26 mouse cellular contexts compared by ENCODE assay signal in genomic region chr1:185401615-185402014, GRCm38 (mm10). TPM values are rescaled to one million over a fixed set of nuclear protein-coding genes. Genes with fewer than 3 reads are reported as not detected.
DNase-seq lines count a peak whose midpoint lies in the region; ATAC-seq lines count a peak whose summit lies in the region.
"Had no signal": no experiment of that assay in that cellular context is flagged by ENCODE, and none has a peak within 500 bp of the region (broad histone marks: within the 10 kb centered on the region; RNA-seq: fewer than 3 reads in every experiment).

No protein-coding gene starts in this region.

- peaks cover 6% of the 10 kb centered on the region for H3K36me3 ChIP-seq in midbrain, embryonic 11.5 days (ENCODE audit: control insufficient read depth, insufficient read depth, low read length)

- no peaks in the 10 kb centered on the region for H3K4me1 ChIP-seq in midbrain, embryonic 11.5 days (ENCODE audit: control insufficient read depth, insufficient read depth, low read length)
- H3K4me1 ChIP-seq: embryonic facial prominence, embryonic 12.5 days; embryonic facial prominence, embryonic 15.5 days; hindbrain, embryonic 10.5 days; hindbrain, embryonic 13.5 days; intestine, embryonic 15.5 days had no signal

- no peak for DNase-seq in frontal cortex, postnatal 25 days (ENCODE audit: low spot score in 2 of 2)
- DNase-seq in 3T3-L1 (ENCODE audit: low read depth, low spot score) (peak; percentile 85), NIH3T3 (ENCODE audit: low read depth) (peak; percentile 83)
- peak; percentile 29 for DNase-seq in telencephalon, adult 2 months (ENCODE audit: low read depth, low spot score)
- DNase-seq in midbrain, embryonic 11.5 days (ENCODE audit: low spot score, missing footprints), result no peak
- DNase-seq in ovary, postnatal 36 days (ENCODE audit: low spot score), result no peak
- DNase-seq: adrenal gland, adult 8-10 months; adrenal gland, postnatal 36 days; cerebellum, adult 11 months; cerebellum, adult 2 months; cerebellum, adult 9-11 months; cerebellum, postnatal 25 days; gastrocnemius, adult 2 months; gastrocnemius, postnatal 14 days; heart, adult 11 months had no signal

- no peak overlapping the region for H3K4me3 ChIP-seq in midbrain, embryonic 11.5 days (ENCODE audit: low read depth, low read length)
- H3K4me3 ChIP-seq: embryonic facial prominence, embryonic 12.5 days; embryonic facial prominence, embryonic 15.5 days; gastrocnemius, adult 2 months; hindbrain, embryonic 10.5 days; hindbrain, embryonic 13.5 days; intestine, embryonic 15.5 days had no signal

- no peak overlapping the region for H3K27ac ChIP-seq in midbrain, embryonic 11.5 days (ENCODE audit: low read depth, low read length)
- H3K27ac ChIP-seq: embryonic facial prominence, embryonic 12.5 days; embryonic facial prominence, embryonic 15.5 days; gastrocnemius, adult 2 months; hindbrain, embryonic 10.5 days; hindbrain, embryonic 13.5 days; intestine, embryonic 15.5 days had no signal

- H3K9me3 ChIP-seq in midbrain, embryonic 11.5 days (ENCODE audit: control insufficient read depth, low read length), result no peaks in the 10 kb centered on the region
- H3K9me3 ChIP-seq: embryonic facial prominence, embryonic 12.5 days; embryonic facial prominence, embryonic 15.5 days; hindbrain, embryonic 10.5 days; hindbrain, embryonic 13.5 days; intestine, embryonic 15.5 days had no signal

- no peaks in the 10 kb centered on the region for H3K27me3 ChIP-seq in midbrain, embryonic 11.5 days (ENCODE audit: control insufficient read depth, insufficient read depth, low read length)
- H3K27me3 ChIP-seq: embryonic facial prominence, embryonic 12.5 days; embryonic facial prominence, embryonic 15.5 days; hindbrain, embryonic 13.5 days; intestine, embryonic 15.5 days had no signal

- H3K9ac ChIP-seq in midbrain, embryonic 11.5 days (ENCODE audit: low read length), result no peak overlapping the region
- H3K9ac ChIP-seq: embryonic facial prominence, embryonic 12.5 days; embryonic facial prominence, embryonic 15.5 days; hindbrain, embryonic 13.5 days; intestine, embryonic 15.5 days had no signal

- ATAC-seq in frontal cortex, adult (ENCODE audit: low TSS enrichment), result peak; percentile 86
- no peak for ATAC-seq in midbrain, embryonic 11.5 days (ENCODE audit: low FRiP score)
- ATAC-seq: CD4-positive, CD25-positive, alpha-beta regulatory T cell, adult 4 months; forebrain, embryonic 14.5 days; hindbrain, embryonic 16.5 days; intestine, embryonic 15.5 days had no signal

- WGBS in midbrain, embryonic 11.5 days, result 96% methylated on average over 5 of the region's 5 CpGs

- no peak overlapping the region for H3K4me2 ChIP-seq in midbrain, embryonic 11.5 days
- H3K4me2 ChIP-seq: embryonic facial prominence, embryonic 12.5 days; embryonic facial prominence, embryonic 15.5 days; heart, embryonic 11.5 days; hindbrain, embryonic 13.5 days; intestine, embryonic 15.5 days had no signal

RNA-seq across cellular contexts. Expression of gene Eprs, which starts 38.8 kb away (rescaled TPM):
- polyA plus RNA-seq in midbrain, embryonic 11.5 days (2014; fragmentation: Nextera tagmentation; extraction: Ambion mirVana), result 140 TPM in 2 replicates

RNA-seq across cellular contexts. Expression of gene Slc30a10, which starts 53.0 kb away (rescaled TPM):
- 1.7 and 2.2 TPM in 2 replicates for polyA plus RNA-seq in midbrain, embryonic 11.5 days (2014; fragmentation: Nextera tagmentation; extraction: Ambion mirVana)
- polyA plus RNA-seq: C2C12; CD4-positive, CD25-positive, alpha-beta regulatory T cell, adult 4 months had no signal

Comparison
In these comparisons a context has a peak if more than half of its experiments do, and no peak if none do; other contexts are left out.
1. DNase-seq: peak in 3T3-L1 (single experiment), NIH3T3 (single experiment) and telencephalon, adult 2 months (single experiment); none in frontal cortex, postnatal 25 days (0 of 2), midbrain, embryonic 11.5 days (single experiment) and ovary, postnatal 36 days (single experiment).